Mouse (Mus musculus) CD4-positive, CD25-positive, alpha-beta regulatory T cell (primary cell): ENCODE results near the gene Gcdh. TPM values are rescaled to one million over a fixed set of nuclear protein-coding genes. Genes with fewer than 3 reads are reported as not detected.

Experiments used
- polyA plus RNA-seq: library from polyadenylated mRNA; unstranded; fragments of 100-300 nt; shearing (Covaris generic); gene quantifications from one replicate; pipeline ENCODE4 v1.2.1, GENCODE M21; 2017

The Gcdh gene
- 39.3 TPM for polyA plus RNA-seq

DNA sequence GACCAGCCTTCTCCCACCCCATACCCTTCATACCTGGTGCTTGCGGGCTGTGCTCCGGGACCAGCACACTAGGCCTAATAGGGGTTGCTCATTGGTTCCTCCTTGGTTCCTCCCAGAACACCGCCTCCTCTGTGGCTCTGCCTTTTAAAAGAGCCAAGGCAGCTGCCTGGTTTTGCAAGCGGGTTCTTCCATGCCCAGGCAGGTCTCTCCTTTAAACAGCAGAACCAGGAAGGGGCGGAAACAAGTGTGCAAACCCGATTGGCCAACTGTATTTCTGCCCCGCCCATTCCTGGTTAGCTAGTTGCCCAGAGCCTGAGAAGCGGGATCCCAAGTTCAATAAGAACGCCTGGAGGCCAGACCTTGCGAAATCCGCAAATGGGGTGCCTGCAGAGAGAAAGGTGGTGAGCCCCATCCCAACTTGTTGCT is at the start of gene Gcdh:
Gcdh (minus strand) TSS at position 213 of the 426 bp plus-strand sequence.

DNA sequence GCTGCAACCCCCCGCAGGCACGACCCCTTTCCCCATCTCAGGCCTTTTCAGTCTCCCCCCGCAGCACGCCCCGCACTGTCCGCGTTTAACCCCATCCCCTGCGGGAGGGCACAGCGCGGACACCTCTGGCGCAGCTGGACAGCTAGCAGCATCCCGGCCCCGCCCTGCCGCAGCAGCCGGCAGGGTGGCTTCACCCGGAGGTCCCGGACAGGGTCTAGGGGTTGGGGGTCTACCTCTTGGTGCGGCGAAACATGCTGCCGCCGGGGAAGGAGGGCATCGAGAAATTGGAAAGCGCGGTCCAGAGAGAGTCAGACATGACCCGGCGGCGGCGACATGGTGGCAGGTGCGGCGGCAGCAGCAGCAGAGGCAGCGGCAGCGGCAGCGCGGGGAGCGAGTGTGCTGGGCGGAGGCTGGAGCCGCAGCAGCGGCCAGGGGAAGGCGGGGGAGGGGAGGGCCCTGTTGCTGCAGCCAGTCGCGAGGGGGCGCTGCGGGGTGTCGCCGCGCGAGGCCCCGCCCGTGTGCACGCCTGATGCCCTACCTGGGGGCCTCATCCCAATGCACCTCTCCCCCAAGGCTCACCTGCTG is 43.3 kb upstream of the Gcdh start, which contains the start of gene Mast1:
Mast1 (minus strand) TSS at position 398 of the 585 bp plus-strand sequence.

DNA sequence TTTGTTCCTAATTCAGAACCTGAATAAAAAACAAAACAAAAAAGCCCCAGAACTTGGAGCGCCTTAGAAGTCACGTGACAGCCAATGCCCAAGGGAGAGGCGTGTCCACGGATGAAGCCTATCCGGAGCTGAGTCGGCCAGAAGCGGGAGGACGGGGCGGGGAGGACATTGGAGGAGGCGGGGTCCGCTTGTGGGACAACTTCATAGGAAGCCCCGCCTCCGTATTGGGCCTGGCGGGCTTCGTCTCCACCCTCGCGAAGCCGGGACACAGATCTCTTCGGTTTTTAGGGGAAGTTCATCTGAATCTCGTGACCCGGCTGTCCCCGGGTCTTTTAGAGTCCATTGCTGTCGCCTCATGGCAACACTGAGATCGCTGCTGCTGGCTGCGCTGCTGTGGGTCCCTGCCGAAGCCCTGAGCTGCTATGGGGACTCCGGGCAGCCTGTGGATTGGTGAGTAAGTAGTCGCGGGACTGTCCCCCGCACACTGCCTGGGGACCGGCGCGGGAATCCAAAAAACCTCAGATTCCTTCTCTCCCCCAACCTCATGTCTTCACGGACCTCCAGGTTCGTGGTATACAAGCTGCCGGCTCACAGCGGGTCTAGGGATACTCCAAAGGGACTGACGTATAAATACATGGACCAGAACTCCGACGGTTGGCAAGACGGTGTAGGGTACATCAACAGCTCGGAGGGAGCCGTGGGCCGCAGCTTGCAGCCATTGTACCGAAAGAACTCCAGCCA is 14.9 kb upstream of the Gcdh start, which contains the start of gene Dnase2a:
Dnase2a (plus strand) TSS at position 140 of the 741 bp plus-strand sequence.

DNA sequence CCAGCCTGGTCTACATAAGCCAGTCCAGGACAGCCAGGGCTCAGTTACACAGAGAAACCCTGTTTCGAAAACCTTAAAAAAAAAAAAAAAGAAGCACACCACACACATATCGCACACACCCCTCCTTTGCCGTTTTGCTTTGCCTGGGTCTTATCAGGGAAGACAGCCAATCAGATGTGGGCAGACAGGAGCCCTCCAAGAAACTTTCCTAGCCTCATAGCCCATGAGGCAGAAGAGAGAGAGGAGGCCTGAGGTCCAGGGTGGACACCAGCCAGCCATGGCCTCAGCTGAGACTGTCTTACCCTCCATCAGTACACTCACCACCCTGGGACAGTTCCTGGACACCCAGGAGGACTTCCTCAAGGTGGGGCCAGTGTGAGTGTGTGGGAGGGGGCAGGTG is 8.0 kb upstream of the Gcdh start, which contains the start of gene Klf1:
Klf1 (plus strand) TSS at position 177 of the 400 bp plus-strand sequence.

DNA sequence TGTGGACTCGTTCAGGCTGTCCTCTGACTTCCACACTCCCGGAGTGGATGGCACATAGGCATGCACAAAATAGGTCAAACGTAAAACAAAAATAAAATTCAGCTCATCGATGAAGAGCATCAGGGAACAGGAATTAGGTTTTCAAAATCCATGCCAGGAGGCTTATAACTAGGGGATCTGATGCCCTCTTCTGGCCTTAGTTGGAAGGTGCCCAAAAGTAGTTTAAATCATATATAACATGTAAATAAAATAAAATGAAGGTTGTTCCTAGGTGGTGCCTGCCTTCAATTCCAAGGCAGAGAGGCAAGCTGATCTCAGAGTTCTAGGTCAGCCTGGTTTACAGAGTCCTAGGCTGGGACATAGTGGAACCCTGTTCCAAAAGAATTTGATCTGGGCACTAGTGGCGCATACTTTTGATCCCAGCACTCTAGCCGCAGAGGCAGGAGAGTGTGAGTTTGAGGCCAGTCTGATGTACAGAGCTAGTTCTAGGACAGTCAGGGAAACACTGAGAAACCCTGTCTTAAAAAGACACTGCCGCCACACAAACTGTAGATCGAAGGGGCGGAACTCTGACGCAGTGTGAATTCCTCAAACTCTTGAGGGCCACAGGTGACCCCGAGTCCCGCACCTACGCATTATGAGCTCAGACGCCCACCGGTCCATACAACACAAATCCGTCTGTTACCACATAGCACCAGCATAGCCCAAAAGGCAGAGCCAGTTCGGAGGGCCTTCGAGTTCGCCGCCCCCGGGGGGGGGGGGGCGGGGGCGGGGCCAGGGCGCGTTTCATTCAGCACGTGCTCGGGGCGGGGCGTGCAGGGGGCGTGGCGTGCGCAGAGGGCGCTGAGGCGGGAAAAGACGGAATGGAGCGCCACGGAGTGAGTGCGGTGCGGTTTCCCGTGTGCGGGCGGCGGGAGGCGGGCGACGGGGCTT is 22.1 kb downstream of the Gcdh start, which contains the start of gene Syce2:
Syce2 (plus strand) TSS at position 736 of the 933 bp plus-strand sequence.

DNA sequence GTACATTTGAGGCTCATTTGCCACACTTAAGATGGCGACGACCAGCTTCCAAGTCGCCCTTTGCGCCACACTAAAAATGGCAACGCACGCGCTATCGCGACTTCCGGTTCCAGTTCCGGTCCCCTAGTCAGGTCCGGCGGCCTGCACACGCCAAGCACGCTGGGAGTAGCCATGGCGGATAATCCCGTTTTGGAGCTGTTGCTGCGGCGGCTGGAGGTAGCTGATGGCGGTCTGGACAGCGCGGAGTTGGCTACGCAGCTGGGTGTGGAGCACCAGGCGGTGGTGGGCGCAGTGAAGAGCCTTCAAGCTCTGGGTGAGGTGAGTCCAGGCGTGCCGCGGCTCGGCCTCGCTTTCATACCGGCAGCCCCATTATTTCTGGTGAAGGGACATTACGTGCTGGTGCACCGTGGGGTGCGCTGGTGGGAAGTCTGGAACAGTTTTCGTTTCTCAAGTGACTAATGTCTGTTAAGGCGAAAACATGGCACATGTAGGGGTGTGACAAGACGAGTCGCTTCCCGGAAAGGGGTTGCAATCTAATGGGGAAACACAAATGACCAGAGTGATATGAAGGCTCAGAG is 36.8 kb downstream of the Gcdh start, which contains the start of gene Farsa:
Farsa (plus strand) TSS at position 126 of the 578 bp plus-strand sequence.

DNA sequence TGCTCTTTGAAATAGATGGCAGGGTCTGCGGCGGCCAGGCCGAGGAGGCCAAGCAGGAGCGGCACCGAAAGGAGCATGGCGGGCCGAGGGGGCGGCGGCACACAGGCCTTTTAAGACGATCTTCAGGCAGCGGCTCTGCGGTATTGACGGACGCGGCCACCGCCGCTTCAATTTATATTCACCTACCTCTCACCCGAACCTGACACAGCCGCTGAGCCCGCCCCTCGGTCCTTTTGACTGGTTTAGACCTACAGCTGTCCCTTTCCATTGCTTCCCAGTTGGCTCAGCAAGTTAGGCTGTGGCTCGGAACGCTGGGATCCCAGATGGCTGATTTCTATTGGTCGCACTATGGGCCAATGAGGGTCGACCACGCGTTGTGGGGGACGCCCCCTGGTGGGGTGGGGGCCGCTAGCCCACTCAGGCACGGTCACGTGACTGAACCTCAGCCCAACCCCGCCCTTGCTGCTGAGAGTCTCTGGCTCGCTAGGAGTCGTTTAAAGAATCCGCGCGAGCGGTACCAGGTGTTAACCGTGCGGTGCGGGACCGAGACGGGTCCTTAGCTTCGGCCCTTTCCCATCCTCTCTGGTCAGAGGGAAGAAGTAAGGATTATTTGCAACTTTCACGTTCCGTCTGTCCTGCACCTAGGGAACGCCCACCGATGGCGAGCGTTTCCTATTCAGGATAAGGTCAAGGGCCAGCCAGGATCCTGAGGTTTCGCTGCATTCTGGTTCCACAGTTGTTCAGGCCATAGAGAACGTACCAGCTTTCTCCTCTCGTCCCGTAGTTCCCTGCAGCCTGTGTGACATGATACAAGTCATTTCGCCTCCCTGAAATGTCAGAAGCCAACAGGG is 46.8 kb downstream of the Gcdh start, which contains the start of gene Calr:
Calr (minus strand) TSS at position 213 of the 851 bp plus-strand sequence.

DNA sequence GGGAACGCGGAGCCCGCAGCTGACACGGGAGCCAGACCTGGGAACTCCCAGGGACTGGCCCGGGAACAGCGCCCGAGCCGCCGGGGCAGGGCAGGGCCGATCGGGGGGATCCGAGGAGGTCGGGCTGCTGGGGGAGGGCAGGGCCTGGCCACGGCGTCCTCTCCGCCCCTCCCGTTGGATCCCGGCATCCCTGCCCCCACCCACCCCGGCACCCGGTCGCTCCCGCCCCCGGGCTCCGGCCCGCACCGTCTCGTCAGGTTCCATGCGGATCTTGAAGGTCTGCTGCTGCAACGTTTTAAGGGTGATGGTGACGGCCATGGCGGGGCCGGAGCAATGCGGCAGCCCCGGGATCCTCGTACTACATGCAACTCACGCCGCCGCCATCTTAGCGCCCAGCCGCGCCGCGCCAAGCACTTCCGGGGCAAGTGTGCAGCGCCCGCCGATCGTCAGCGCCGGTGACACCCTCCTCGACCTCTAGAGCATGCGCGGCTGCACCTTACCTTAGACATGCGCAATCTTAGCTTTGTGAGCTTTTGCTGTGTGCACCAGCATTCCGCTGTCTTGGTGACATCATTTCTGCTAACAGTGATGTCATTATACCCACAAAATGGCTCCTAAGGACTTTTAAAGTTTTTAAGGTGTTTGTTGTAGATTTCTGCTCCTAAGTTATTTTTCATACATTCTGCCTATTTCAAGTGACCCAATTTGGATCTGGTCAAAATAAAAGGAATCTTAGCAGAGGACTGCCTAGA is 53.3 kb downstream of the Gcdh start, which contains the start of gene Rad23a:
Rad23a (minus strand) TSS at position 418 of the 752 bp plus-strand sequence.

Other genes starting within 250 kb of the Gcdh start
- gene Ier2, start 231.1 kb downstream of the Gcdh start, polyA plus RNA-seq: 290 TPM
- 59.3 TPM for gene Trmt1, start 207.6 kb downstream of the Gcdh start, polyA plus RNA-seq
- 19.2 TPM for gene Nacc1, start 206.1 kb downstream of the Gcdh start, polyA plus RNA-seq
- gene Lyl1, start 192.5 kb downstream of the Gcdh start, polyA plus RNA-seq: 0.78 TPM
- 28.5 TPM for gene G430095P16Rik, start 170.9 kb downstream of the Gcdh start, polyA plus RNA-seq
- gene Nfix, start 93.6 kb downstream of the Gcdh start, polyA plus RNA-seq: 12.6 TPM
- gene Dand5, start 71.1 kb downstream of the Gcdh start, polyA plus RNA-seq: 6.6 TPM
- 33.5 TPM for gene Gadd45gip1, start 62.4 kb downstream of the Gcdh start, polyA plus RNA-seq
- gene Rad23a, start 53.3 kb downstream of the Gcdh start, polyA plus RNA-seq: 212 TPM
- gene Calr, start 47.0 kb downstream of the Gcdh start, polyA plus RNA-seq: 491 TPM
- 102 TPM for gene Farsa, start 36.9 kb downstream of the Gcdh start, polyA plus RNA-seq
- 4.5 TPM for gene Syce2, start 21.8 kb downstream of the Gcdh start, polyA plus RNA-seq
- 0.16 TPM for gene Klf1, start 8.0 kb upstream of the Gcdh start, polyA plus RNA-seq
- gene Dnase2a, start 14.6 kb upstream of the Gcdh start, polyA plus RNA-seq: 14.6 TPM
- gene Mast1, start 43.4 kb upstream of the Gcdh start, polyA plus RNA-seq: 1.2 TPM
- gene Rtbdn, start 53.1 kb upstream of the Gcdh start, polyA plus RNA-seq: 0.19 TPM
- gene Gm49661, start 75.5 kb upstream of the Gcdh start, polyA plus RNA-seq: not detected
- gene Prdx2, start 75.7 kb upstream of the Gcdh start, polyA plus RNA-seq: 181 TPM
- 99.4 TPM for gene Rnaseh2a, start 75.8 kb upstream of the Gcdh start, polyA plus RNA-seq
- gene Junb, start 84.8 kb upstream of the Gcdh start, polyA plus RNA-seq: 673 TPM
- 10.7 TPM for gene Hook2, start 96.7 kb upstream of the Gcdh start, polyA plus RNA-seq
- gene Best2, start 120.6 kb upstream of the Gcdh start, polyA plus RNA-seq: not detected
- gene Asna1, start 131.4 kb upstream of the Gcdh start, polyA plus RNA-seq: 52.2 TPM
- 206 TPM for gene Trir, start 132.9 kb upstream of the Gcdh start, polyA plus RNA-seq
- gene Tnpo2, start 143.0 kb upstream of the Gcdh start, polyA plus RNA-seq: 34.3 TPM
- gene Fbxw9, start 166.1 kb upstream of the Gcdh start, polyA plus RNA-seq: 6.5 TPM
- gene Gm5741, start 174.1 kb upstream of the Gcdh start, polyA plus RNA-seq: 0.81 TPM
- 92.5 TPM for gene Dhps, start 177.8 kb upstream of the Gcdh start, polyA plus RNA-seq
- 173 TPM for gene Wdr83os, start 186.8 kb upstream of the Gcdh start, polyA plus RNA-seq
- 42.2 TPM for gene Wdr83, start 187.4 kb upstream of the Gcdh start, polyA plus RNA-seq
- 124 TPM for gene Man2b1, start 189.3 kb upstream of the Gcdh start, polyA plus RNA-seq
- not detected for gene Zfp791, start 229.2 kb upstream of the Gcdh start, polyA plus RNA-seq